Mouse (Mus musculus) urinary bladder, adult 2 months (tissue): Measurements from ENCODE around the gene Tbl1xr1. TPM values are rescaled to one million over a fixed set of nuclear protein-coding genes. Genes with fewer than 3 reads are reported as not detected.

Source experiments
- DNase-seq: peaks from one replicate; pipeline ENCODE4 v3.0.0; 2022; ENCODE audit warnings: low spot score
- polyA plus RNA-seq: library from polyadenylated mRNA; depleted of rRNA; stranded (reverse); fragments of >200 nt; gene quantifications from 2 replicates; pipeline ENCODE4 v1.2.3, GENCODE M21; 2012

Gene Tbl1xr1
- polyA plus RNA-seq, 1 experiment, result 24.9 TPM

GRCm38 (mm10) chr3:22090431-22091265, 14.2 kb downstream of the Tbl1xr1 start:
- no peak for DNase-seq

GRCm38 (mm10) chr3:22091266-22091550, 14.8 kb downstream of the Tbl1xr1 start:
- DNase-seq, result no peak

GRCm38 (mm10) chr3:22091681-22092080, 15.2 kb downstream of the Tbl1xr1 start:
- no peak for DNase-seq

- DNase-seq, result no peak
Observed at GRCm38 (mm10) chr3:22092784-22093183, 16.3 kb downstream of the Tbl1xr1 start.

- no peak for DNase-seq
Observed at GRCm38 (mm10) chr3:22103986-22104515, 27.6 kb downstream of the Tbl1xr1 start.

- DNase-seq, result no peak
Observed at GRCm38 (mm10) chr3:22105471-22105870, 29.0 kb downstream of the Tbl1xr1 start.

- DNase-seq, result no peak
Observed at GRCm38 (mm10) chr3:22108013-22108412, 31.6 kb downstream of the Tbl1xr1 start.

- DNase-seq, result no peak
Observed at GRCm38 (mm10) chr3:22109651-22110050, 33.2 kb downstream of the Tbl1xr1 start.

- DNase-seq, result no peak
Observed at GRCm38 (mm10) chr3:22113773-22114172, 37.3 kb downstream of the Tbl1xr1 start.

GRCm38 (mm10) chr3:22115221-22115620, 38.8 kb downstream of the Tbl1xr1 start:
- DNase-seq, result no peak

GRCm38 (mm10) chr3:22115678-22116077, 39.2 kb downstream of the Tbl1xr1 start:
- no peak for DNase-seq

- no peak for DNase-seq
Observed at GRCm38 (mm10) chr3:22116188-22116587, 39.7 kb downstream of the Tbl1xr1 start.

GRCm38 (mm10) chr3:22121741-22122140, 45.3 kb downstream of the Tbl1xr1 start:
- no peak for DNase-seq

GRCm38 (mm10) chr3:22123145-22123544, 46.7 kb downstream of the Tbl1xr1 start:
- DNase-seq, result no peak

GRCm38 (mm10) chr3:22126251-22126826, 49.9 kb downstream of the Tbl1xr1 start:
- no peak for DNase-seq

GRCm38 (mm10) chr3:22131277-22131676, 54.8 kb downstream of the Tbl1xr1 start:
- no peak for DNase-seq

GRCm38 (mm10) chr3:22133626-22134025, 57.2 kb downstream of the Tbl1xr1 start:
- no peak for DNase-seq

- no peak for DNase-seq
Observed at GRCm38 (mm10) chr3:22137793-22138579, 61.5 kb downstream of the Tbl1xr1 start.

GRCm38 (mm10) chr3:22138580-22139099, 62.2 kb downstream of the Tbl1xr1 start:
- no peak for DNase-seq

- DNase-seq, result no peak
Observed at GRCm38 (mm10) chr3:22140111-22140658, 63.7 kb downstream of the Tbl1xr1 start.

GRCm38 (mm10) chr3:22141984-22142719, 65.7 kb downstream of the Tbl1xr1 start:
- no peak for DNase-seq
